Mouse (Mus musculus): ENCODE data around the gene Nfatc4. TPM values are rescaled to one million over a fixed set of nuclear protein-coding genes. Genes with fewer than 3 reads are reported as not detected.

Nfatc4 gene
- polyA plus RNA-seq, 1 experiment from 2014 or later: 154 TPM

DNA sequence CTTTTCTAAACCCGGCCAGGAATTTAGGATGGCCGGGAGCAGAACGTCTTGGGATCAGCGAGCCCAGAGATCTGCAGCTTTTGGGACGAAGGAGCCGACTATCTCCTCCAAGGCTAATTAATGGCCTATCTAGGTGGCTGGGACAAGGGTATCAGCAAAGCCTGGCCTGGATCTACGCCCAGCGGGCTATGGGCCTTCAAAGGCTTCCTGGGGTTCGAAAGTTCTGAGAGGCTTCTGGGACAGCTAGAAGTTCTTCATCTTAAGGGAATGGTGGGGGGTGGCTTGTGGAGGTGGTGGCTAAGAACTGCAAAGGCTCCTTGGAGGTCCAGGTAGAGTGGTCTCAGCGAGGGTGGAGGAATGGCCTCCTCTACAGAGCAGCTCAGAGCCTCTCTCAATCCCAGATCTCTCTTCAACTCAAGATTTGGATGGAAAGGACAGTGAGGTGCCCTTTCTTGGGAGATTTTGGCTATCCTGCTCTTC, 1.1 kb downstream of the Nfatc4 start:
- no peak for ATAC-seq (ENCODE audit: insufficient number of reproducible peaks, insufficient read depth, low FRiP score, low TSS enrichment)

DNA sequence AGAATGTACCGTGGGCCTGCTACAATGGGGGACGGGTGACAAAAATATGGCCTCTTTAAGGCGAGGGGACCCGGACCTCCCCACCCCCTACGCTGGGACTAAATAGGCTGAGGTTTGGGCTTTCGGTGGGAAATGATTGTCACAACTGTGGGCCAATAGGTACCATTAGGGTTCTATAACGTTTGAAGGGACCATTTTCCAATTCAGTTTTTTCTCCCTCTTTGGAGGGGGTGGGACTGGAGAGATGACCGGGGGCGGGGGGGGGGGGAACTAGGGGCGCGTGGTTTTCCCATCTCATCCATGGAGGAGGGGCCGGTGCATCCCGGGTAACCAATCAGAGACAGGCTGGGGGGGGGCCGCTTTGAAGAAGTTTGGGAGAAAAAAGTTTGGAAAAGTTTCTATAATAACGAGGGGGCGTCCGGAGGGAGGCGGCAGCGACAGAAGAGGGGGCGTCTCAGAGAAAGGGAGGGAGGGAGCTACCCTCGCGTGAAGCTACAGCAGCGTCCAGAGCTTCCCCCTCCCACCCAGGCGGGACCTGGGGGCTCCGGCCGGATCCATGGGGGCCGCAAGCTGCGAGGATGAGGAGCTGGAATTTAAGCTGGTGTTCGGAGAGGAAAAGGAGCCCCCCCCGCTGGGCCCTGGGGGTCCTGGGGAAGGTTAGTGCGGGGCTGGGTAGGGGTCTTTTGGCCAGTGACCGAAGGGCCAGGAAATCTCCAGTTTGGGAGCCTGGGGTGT, 1.7 kb downstream of the Nfatc4 start:
- no peak for ATAC-seq (ENCODE audit: insufficient number of reproducible peaks, insufficient read depth, low FRiP score, low TSS enrichment)
- peaks cover 34% of the 10 kb centered on the region for H3K4me1 ChIP-seq

More for the DNA sequence above, 1.1 kb downstream of the Nfatc4 start:
- Histone ChIP-seq H3K9me3 (no peaks in the 10 kb centered on the region), H3K27me3 (no peaks in the 10 kb centered on the region), H3K4me1 (peaks cover 28% of the 10 kb centered on the region), H3K9ac (peak overlapping the region; percentile 66), H3K27ac (peak overlapping the region; percentile 100), H3K36me3 (peaks cover 23% of the 10 kb centered on the region), H3K4me3 (peak overlapping the region; percentile 85), H3K4me2 (replicated peaks) (peak overlapping the region; percentile 98)
- WGBS: 1% methylated on average over 10 of the region's 10 CpGs

DNA sequence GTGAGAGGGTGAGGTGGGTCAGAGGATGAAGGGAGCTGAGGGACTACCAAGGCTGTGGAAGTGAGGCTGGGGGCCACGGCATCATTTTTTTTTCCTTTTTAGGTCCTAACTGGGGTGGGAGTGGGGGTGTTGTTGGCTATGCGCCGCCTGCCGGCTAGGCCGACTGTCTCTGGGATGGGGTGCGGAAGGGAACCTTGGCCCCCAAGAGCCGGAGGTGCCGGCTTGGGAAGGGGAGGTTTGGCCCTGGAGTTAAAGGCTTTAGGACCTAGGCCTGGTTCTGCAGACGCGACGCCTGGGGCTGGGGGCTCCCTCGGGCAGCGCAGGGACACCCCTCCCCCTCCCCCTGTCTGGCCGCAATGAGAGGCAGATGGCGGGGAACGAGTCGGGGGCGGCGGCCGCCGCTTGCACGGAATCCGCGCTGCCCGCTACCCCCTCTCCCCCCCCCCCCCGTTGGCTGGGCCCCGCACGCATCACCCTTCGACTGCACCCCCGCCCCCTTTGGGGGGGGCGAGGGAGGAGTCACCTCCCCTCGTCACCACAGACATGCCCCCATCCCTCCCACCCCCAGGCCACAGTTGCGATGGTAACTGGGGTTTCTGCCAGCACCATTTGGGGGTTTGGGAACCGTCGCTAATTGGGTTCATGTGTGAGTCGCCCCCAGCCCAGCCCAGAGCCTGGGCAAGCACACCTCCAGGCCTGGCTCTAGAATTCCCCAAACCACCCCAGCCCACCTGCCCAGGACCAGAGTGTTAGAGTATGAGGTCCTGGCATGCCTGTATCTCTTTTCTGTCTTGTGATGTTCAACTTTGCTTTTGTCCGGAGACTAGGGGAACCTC, 2.5 kb downstream of the Nfatc4 start:
- H3K36me3 ChIP-seq: peaks cover 37% of the 10 kb centered on the region
- H3K27me3 ChIP-seq: no peaks in the 10 kb centered on the region
- no peaks in the 10 kb centered on the region for H3K9me3 ChIP-seq
- peak overlapping the region; percentile 98 for H3K4me2 ChIP-seq (replicated peaks)
- H3K4me1 ChIP-seq: peaks cover 40% of the 10 kb centered on the region
- peak overlapping the region; percentile 85 for H3K4me3 ChIP-seq
- H3K9ac ChIP-seq: peak overlapping the region; percentile 93
- peak overlapping the region; percentile 100 for H3K27ac ChIP-seq
- ATAC-seq (ENCODE audit: insufficient number of reproducible peaks, insufficient read depth, low FRiP score, low TSS enrichment): no peak
- under 1% methylated on average over 20 of the region's 37 CpGs for WGBS

More for the DNA sequence above, 1.7 kb downstream of the Nfatc4 start:
- peak overlapping the region; percentile 98 for H3K4me2 ChIP-seq (replicated peaks)
- H3K27me3 ChIP-seq: no peaks in the 10 kb centered on the region
- peaks cover 29% of the 10 kb centered on the region for H3K36me3 ChIP-seq
- H3K4me3 ChIP-seq: peak overlapping the region; percentile 85
- H3K27ac ChIP-seq: peak overlapping the region; percentile 100
- H3K9me3 ChIP-seq: no peaks in the 10 kb centered on the region
- H3K9ac ChIP-seq: peak overlapping the region; percentile 93
- WGBS: 1% methylated on average over 31 of the region's 32 CpGs

DNA sequence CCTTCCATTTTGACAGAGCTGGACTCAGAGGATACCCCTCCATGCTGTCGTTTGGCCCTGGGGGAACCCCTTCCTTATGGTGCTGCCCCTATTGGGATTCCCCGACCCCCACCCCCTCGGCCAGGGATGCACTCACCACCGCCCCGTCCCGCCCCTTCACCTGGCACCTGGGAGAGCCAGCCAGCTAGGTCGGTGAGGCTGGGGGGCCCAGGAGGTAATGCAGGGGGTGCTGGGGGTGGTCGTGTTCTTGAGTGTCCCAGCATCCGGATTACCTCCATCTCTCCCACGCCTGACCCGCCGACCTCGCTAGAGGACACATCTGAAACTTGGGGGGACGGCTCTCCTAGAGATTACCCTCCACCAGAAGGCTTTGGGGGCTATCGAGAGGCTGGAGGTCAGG, 3.2 kb downstream of the Nfatc4 start:
- no peak for ATAC-seq (ENCODE audit: insufficient number of reproducible peaks, insufficient read depth, low FRiP score, low TSS enrichment)

DNA sequence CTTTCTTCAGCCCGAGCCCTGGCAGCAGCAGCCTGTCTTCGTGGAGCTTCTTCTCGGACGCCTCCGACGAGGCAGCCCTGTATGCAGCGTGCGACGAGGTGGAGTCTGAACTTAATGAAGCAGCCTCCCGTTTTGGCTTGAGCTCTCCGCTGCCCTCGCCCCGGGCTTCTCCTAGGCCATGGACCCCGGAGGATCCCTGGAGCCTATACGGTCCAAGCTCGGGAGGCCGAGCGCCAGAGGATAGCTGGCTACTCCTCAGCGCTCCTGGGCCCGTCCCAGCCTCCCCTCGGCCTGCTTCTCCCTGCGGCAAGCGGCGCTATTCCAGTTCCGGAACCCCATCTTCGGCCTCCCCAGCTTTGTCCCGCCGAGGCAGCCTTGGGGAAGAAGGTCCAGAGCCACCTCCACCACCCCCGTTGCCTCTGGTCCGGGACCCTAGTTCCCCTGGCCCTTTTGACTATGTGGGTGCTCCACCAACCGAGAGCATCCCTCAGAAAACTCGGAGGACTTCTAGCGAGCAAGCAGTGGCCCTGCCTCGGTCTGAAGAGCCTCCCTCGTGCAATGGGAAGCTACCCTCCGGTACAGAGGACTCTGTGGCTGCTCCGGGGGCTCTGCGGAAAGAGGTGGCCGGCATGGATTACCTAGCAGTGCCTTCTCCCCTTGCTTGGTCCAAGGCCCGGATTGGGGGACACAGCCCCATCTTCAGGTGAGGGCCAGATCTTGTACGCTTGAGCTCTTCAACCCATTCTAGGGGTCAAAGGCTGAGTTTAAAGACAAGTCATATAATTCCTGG, 3.8 kb downstream of the Nfatc4 start:
- Histone ChIP-seq H3K9ac (peak overlapping the region; percentile 93), H3K4me2 (replicated peaks) (peak overlapping the region; percentile 98), H3K27ac (peak overlapping the region; percentile 100), H3K9me3 (no peaks in the 10 kb centered on the region), H3K4me1 (peaks cover 40% of the 10 kb centered on the region), H3K4me3 (peak overlapping the region; percentile 85), H3K36me3 (peaks cover 50% of the 10 kb centered on the region), H3K27me3 (no peaks in the 10 kb centered on the region)
- 5% methylated on average over 41 of the region's 41 CpGs for WGBS
- no peak for ATAC-seq (ENCODE audit: insufficient number of reproducible peaks, insufficient read depth, low FRiP score, low TSS enrichment)

More for the DNA sequence above, 3.2 kb downstream of the Nfatc4 start:
- Histone ChIP-seq H3K9me3 (no peaks in the 10 kb centered on the region), H3K27ac (peak overlapping the region; percentile 100), H3K27me3 (no peaks in the 10 kb centered on the region), H3K4me1 (peaks cover 40% of the 10 kb centered on the region), H3K4me2 (replicated peaks) (peak overlapping the region; percentile 98), H3K4me3 (peak overlapping the region; percentile 85), H3K9ac (peak overlapping the region; percentile 93), H3K36me3 (peaks cover 44% of the 10 kb centered on the region)
- under 1% methylated on average over 15 of the region's 15 CpGs for WGBS

DNA sequence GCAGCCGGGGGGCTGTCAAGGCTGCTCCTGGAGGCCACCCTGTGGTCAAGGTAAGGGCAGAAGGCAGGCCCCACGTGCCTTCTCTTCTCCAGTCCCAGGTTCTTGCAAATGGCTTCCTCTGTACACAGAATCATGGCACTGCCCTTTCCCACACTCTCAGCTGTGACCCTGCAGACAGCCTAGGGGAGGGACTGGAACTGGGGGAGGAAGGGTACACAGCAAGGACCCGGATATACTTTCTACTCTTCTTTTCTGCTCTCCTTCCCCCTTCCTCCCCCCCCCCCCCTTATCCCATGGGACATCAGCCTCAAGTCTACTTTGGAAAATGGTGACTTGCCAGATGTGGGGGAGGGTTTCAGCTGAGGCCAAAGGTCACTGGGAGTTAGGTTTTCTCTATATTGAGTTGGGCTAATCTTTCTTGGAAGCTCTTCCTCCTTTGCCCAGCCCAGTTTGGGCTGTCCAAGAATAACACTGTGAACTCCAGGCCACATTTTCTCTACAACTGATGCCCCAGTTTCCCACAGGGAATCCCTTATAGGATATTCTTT, 5.8 kb downstream of the Nfatc4 start:
- ATAC-seq (ENCODE audit: insufficient number of reproducible peaks, insufficient read depth, low FRiP score, low TSS enrichment): no peak
- H3K4me3 ChIP-seq: no peak overlapping the region
- H3K27ac ChIP-seq: peak overlapping the region; percentile 31; the same call in 1 of the 2 replicates
- 0 out of 2 replicates have a peak overlapping the region, but pooled peaks have one; percentile 20 for H3K9ac ChIP-seq
- WGBS: 25% methylated on average over 3 of the region's 3 CpGs
- H3K36me3 ChIP-seq: peaks cover 66% of the 10 kb centered on the region
- H3K9me3 ChIP-seq: no peaks in the 10 kb centered on the region
- H3K4me1 ChIP-seq: peaks cover 39% of the 10 kb centered on the region
- no peaks in the 10 kb centered on the region for H3K27me3 ChIP-seq
- H3K4me2 ChIP-seq (replicated peaks): peak overlapping the region; percentile 98

DNA sequence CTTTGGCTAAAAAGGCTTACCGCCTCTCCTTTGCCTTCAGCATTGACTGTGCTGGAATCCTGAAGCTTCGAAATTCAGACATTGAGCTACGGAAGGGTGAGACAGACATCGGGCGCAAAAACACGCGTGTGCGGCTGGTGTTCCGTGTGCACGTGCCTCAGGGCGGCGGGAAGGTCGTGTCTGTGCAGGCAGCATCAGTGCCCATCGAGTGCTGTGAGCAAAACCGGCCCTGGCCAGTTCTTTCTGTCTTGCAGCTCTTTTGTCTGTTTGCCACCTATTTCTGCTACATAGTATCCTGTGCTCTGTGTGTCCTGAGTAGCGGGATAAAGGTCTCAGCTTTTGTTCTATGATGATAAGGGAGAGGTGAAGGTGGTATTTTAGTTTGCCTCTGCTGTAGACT, 6.9 kb downstream of the Nfatc4 start:
- H3K27me3 ChIP-seq: no peaks in the 10 kb centered on the region
- H3K36me3 ChIP-seq: peaks cover 68% of the 10 kb centered on the region

DNA sequence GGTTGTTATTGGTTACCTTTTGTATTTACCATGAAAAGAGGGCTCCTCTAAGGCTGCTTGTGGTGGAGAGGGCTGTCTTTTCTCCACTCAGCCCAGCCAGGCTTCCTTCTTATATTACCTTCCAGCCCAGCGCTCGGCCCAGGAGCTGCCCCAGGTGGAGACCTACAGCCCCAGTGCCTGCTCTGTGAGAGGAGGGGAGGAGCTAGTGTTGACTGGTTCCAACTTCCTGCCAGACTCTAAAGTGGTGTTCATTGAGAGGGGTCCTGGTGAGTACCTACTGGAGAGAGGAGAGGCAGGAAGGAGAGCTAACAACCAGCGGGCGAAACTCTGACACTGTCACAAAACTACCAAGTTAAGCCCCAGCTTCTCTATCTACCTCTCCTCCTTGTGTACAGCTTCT, 7.4 kb downstream of the Nfatc4 start:
- H3K9me3 ChIP-seq: no peaks in the 10 kb centered on the region
- no peak overlapping the region for H3K9ac ChIP-seq
- 0 out of 2 replicates have a peak overlapping the region, but pooled peaks have one; percentile 3 for H3K4me2 ChIP-seq (replicated peaks)
- 71% methylated on average over 4 of the region's 4 CpGs for WGBS
- H3K36me3 ChIP-seq: peaks cover 68% of the 10 kb centered on the region
- no peaks in the 10 kb centered on the region for H3K27me3 ChIP-seq
- no peak overlapping the region for H3K27ac ChIP-seq
- ATAC-seq (ENCODE audit: insufficient number of reproducible peaks, insufficient read depth, low FRiP score, low TSS enrichment): no peak
- peaks cover 50% of the 10 kb centered on the region for H3K4me1 ChIP-seq
- H3K4me3 ChIP-seq: no peak overlapping the region

More for the DNA sequence above, 6.9 kb downstream of the Nfatc4 start:
- peaks cover 46% of the 10 kb centered on the region for H3K4me1 ChIP-seq
- WGBS: 89% methylated on average over 16 of the region's 16 CpGs
- ATAC-seq (ENCODE audit: insufficient number of reproducible peaks, insufficient read depth, low FRiP score, low TSS enrichment): no peak
- no peaks in the 10 kb centered on the region for H3K9me3 ChIP-seq
- 0 out of 2 replicates have a peak overlapping the region, but pooled peaks have one; percentile 23 for H3K27ac ChIP-seq
- no peak overlapping the region for H3K9ac ChIP-seq
- H3K4me2 ChIP-seq (replicated peaks): no peak overlapping the region
- H3K4me3 ChIP-seq: no peak overlapping the region

DNA sequence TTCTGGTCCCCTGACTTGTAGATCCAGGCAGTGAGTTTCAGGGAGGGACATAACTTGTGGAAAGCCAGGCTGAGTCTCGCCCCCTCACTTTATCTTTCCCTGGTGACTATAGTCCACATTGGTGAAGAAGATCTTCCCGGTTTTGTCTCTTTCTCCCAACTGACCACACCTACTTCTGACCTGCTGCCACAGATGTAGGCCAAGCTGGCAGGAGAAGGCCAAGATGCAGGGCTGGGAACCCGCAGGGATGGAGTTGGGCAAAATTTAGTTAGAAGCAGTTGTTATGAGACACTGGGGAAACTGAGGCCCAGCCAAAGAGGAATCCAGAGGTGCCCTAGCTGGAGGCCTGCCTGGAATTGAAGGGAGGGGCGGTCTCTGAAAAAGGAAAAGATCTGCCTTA, 10.2 kb downstream of the Nfatc4 start:
- Histone ChIP-seq H3K4me1 (peaks cover 46% of the 10 kb centered on the region), H3K9ac (no peak overlapping the region), H3K27ac (no peak overlapping the region), H3K9me3 (no peaks in the 10 kb centered on the region), H3K36me3 (peaks cover 55% of the 10 kb centered on the region), H3K4me3 (no peak overlapping the region), H3K27me3 (no peaks in the 10 kb centered on the region), H3K4me2 (replicated peaks) (no peak overlapping the region)
- no peak for ATAC-seq (ENCODE audit: insufficient number of reproducible peaks, insufficient read depth, low FRiP score, low TSS enrichment)
- 81% methylated on average over 4 of the region's 4 CpGs for WGBS

DNA sequence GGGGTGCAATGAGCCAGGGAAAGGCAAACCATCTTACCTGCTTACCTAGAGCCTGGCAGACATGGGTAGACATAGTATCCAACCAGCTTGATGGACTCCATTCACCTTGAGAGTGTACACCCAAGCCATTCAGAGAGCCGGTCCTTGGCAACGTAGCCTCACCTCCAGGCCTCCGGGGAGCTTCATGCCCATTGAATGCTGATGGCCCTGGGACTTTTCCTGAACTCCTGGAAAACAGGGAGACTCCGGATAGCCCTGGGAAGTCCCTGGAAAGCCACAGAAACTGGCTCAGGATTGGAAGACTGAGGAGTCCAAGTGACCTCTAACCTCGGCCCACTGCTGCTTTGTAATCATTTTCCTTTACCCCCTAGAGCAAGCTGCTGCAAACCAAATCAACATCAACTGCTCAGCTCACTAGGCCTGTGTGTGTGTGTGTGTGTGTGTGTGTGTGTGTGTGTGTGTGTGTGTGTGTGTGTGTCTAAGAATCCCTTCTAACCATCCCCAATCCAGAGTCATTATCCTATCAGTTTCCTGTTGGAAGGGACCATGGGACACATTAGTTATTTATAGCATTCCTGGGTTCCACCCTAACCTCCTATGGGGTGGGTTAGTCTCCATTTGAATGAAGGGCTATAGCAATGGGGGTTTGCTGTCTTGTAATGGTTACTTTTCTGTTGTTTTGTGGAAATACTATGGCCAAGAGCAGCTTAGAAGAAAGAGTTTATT, 12.0 kb downstream of the Nfatc4 start:
- Histone ChIP-seq H3K4me3 (no peak overlapping the region), H3K9me3 (no peaks in the 10 kb centered on the region), H3K36me3 (peaks cover 36% of the 10 kb centered on the region), H3K4me1 (peaks cover 28% of the 10 kb centered on the region), H3K27me3 (no peaks in the 10 kb centered on the region), H3K4me2 (replicated peaks) (no peak overlapping the region), H3K9ac (no peak overlapping the region), H3K27ac (peak overlapping the region; percentile 60)
- 60% methylated on average over 5 of the region's 5 CpGs for WGBS
- ATAC-seq (ENCODE audit: insufficient number of reproducible peaks, insufficient read depth, low FRiP score, low TSS enrichment): no peak
